Mouse (Mus musculus) G1E (cell line): ENCODE measurements around the gene Cdk7.

Source experiments
- CTCF ChIP-seq: IDR thresholded peaks from 2 replicates; pipeline ENCODE4 v1.5.1; 2012; ENCODE audit warnings: low read depth, low read length, inconsistent platforms, mixed read lengths
- GATA1 ChIP-seq: IDR thresholded peaks from 2 replicates; pipeline ENCODE4 v1.6.1; 2012; ENCODE audit warnings: borderline replicate concordance, low read length, inconsistent platforms, mixed read lengths
- GATA2 ChIP-seq: IDR thresholded peaks from 2 replicates; pipeline ENCODE4 v1.6.1; 2012; ENCODE audit warnings: low read depth, low read length, inconsistent platforms, borderline replicate concordance
- POLR2AphosphoS5 ChIP-seq: IDR thresholded peaks from 2 replicates; pipeline ENCODE4 v1.6.1; 2012; ENCODE audit warnings: low read depth, low read length, inconsistent platforms; ENCODE audit not compliant: insufficient replicate concordance
- TAL1 ChIP-seq: conservative IDR thresholded peaks from 2 replicates; pipeline ENCODE4 v1.6.1; 2012; ENCODE audit warnings: low read depth, low read length, inconsistent platforms, mixed read lengths

GRCm38 (mm10) chr13:100697541-100697940 lies 33.2 kb downstream of the Cdk7 start:
- TF ChIP-seq CTCF (no peak), GATA1 (no peak), POLR2AphosphoS5 (no peak), TAL1 (no peak), GATA2 (no peak)
